Mouse (Mus musculus) small intestine, adult 2 months (tissue): ENCODE data around the gene Tmem108. TPM values are rescaled to one million over a fixed set of nuclear protein-coding genes. Genes with fewer than 3 reads are reported as not detected.
A peak's percentile ranks its signal among the peaks of the same experiment; 100 is the strongest.

Experiments used
- H3K27ac ChIP-seq: fragments of 200-500 bp; 2 replicates; pipeline ENCODE4 v1.5.1; 2012; ENCODE audit warnings: low read depth, low read length, control low read depth, inconsistent platforms; ENCODE audit not compliant: insufficient read depth
- H3K27me3 ChIP-seq: fragments of 200-500 bp; 2 replicates; pipeline ENCODE4 v1.6.1; 2012; ENCODE audit warnings: mild to moderate bottlenecking, moderate library complexity, low read length, inconsistent platforms; ENCODE audit not compliant: control insufficient read depth, insufficient read depth
- H3K36me3 ChIP-seq: fragments of 200-500 bp; 2 replicates; pipeline ENCODE4 v1.6.1; 2012; ENCODE audit warnings: mild to moderate bottlenecking, low read length, control low read depth, inconsistent platforms; ENCODE audit not compliant: control insufficient read depth, insufficient read depth
- H3K4me1 ChIP-seq: fragments of 200-500 bp; 2 replicates; pipeline ENCODE4 v1.6.1; 2012; ENCODE audit warnings: low read length, inconsistent platforms, mixed read lengths; ENCODE audit not compliant: control insufficient read depth, insufficient read depth, insufficient read length
- H3K4me3 ChIP-seq: fragments of 200-500 bp; 2 replicates; pipeline ENCODE4 v1.5.1; 2012; ENCODE audit warnings: low read depth, mild to moderate bottlenecking, control low read depth, inconsistent platforms, low read length, moderate library complexity
- CTCF ChIP-seq: fragments of 200-500 bp; IDR thresholded peaks from 2 replicates; pipeline ENCODE4 v1.5.1; 2012; ENCODE audit warnings: low read depth, mild to moderate bottlenecking, control low read depth, inconsistent platforms, low read length, moderate library complexity, mixed read lengths; ENCODE audit not compliant: insufficient replicate concordance, insufficient read length; ENCODE audit errors: extremely low read depth
- POLR2A ChIP-seq: fragments of 200-500 bp; IDR thresholded peaks from 2 replicates; pipeline ENCODE4 v1.6.1; 2012; ENCODE audit warnings: low read depth, mild to moderate bottlenecking, control low read depth, inconsistent platforms, low read length, moderate library complexity
- WGBS: fragments of 180-500 bp; shearing (Covaris S2); methylation state at CpG from one replicate; pipeline ENCODE4 v1.1.7; 2018; 5-methylcytosine and 5-hydroxymethylcytosine counted together
- polyA plus RNA-seq: library from polyadenylated mRNA; depleted of rRNA; stranded (reverse); fragments of >200 nt; gene quantifications from 2 replicates; pipeline ENCODE4 v1.2.3, GENCODE M21; 2012; rRNA removed

Tmem108 gene
- polyA plus RNA-seq, 1 experiment = 0.85 TPM

DNA sequence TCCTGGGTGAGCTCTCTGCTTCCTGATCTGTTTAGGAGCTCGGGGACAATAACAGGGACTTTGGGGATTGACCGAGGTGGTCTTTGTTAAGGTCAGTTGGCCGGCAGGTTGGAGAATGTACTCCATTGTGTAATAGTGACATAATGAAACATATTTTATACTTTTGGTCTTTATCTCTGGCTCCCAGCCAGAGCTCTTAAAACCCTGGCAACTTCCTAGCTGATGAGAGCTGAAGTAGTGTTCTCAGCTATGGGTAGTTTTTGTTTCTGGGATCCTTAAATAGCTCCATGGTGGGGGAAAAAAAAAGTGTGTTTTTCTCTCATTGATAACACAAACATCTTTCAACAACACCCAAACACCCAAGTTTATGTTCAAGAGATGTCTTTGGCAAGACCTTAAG, 321.0 kb downstream of the Tmem108 start:
- no peaks in the 10 kb centered on the region for H3K4me1 ChIP-seq
- no peak overlapping the region for H3K4me3 ChIP-seq
- H3K27me3 ChIP-seq = no peaks in the 10 kb centered on the region
- no peaks in the 10 kb centered on the region for H3K36me3 ChIP-seq
- H3K27ac ChIP-seq = no peak overlapping the region
- 31% methylated on average over 3 of the region's 3 CpGs for WGBS
- TF ChIP-seq POLR2A (no peak), CTCF (no peak)

DNA sequence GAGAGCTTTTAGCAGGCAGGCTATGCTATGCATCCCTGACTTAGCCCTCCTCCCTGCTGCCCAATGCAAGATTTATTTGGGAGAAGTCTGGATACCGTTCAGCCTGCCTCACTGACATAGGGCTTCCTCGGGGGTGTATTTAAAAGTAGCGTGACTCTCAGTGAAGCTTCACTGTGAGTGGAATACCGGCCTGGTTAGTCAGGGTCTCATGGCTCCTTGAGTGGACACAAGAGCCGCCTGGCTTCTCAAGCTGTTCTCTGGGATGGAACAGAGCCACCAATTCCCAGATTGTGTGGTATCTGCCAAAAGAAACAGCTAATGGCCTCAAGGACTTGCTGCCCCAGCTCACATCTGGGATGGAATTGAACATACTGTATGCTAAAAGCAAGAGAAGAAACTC, 324.5 kb downstream of the Tmem108 start:
- no peak overlapping the region for H3K27ac ChIP-seq
- no peak overlapping the region for H3K4me3 ChIP-seq
- WGBS = 74% methylated on average over 5 of the region's 5 CpGs
- H3K4me1 ChIP-seq = no peaks in the 10 kb centered on the region
- TF ChIP-seq POLR2A = no peak
- TF ChIP-seq CTCF = no peak
- H3K36me3 ChIP-seq = no peaks in the 10 kb centered on the region
- H3K27me3 ChIP-seq = no peaks in the 10 kb centered on the region

DNA sequence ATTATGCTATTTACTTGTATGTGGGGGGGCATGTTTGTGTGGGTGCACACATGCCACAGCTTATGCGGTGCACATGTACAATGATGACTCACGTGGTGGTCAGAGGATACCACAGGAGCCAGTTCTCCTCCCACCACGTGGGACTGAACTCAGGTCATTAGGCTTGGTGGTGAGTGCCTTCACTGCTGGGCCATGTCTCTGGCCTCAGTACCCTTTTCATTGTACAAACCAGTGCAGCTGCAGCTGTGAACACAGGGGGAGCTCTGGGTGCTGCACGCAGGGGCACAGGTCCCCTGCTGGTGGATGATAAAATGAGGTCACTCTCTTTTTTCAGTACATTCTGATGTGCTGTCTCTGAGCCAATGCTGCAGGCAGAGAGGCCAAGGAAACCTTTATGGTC, 327.5 kb downstream of the Tmem108 start:
- 52% methylated on average over 4 of the region's 4 CpGs for WGBS

More for the DNA sequence above, 327.5 kb downstream of the Tmem108 start:
- peak; percentile 32; the same call in 1 of the 2 replicates for TF ChIP-seq CTCF
- TF ChIP-seq POLR2A = no peak
- Histone ChIP-seq H3K4me1 (no peaks in the 10 kb centered on the region), H3K27ac (no peak overlapping the region), H3K4me3 (no peak overlapping the region), H3K27me3 (no peaks in the 10 kb centered on the region), H3K36me3 (no peaks in the 10 kb centered on the region)

Other genes starting within 250 kb of the Tmem108 start
- 1.8 and 3.5 TPM in 2 replicates for gene Nphp3, start 240.7 kb upstream of the Tmem108 start, polyA plus RNA-seq